Mouse (Mus musculus) adrenal gland, postnatal 36 days (tissue): ENCODE data around the gene Foxs1. TPM values are rescaled to one million over a fixed set of nuclear protein-coding genes. Genes with fewer than 3 reads are reported as not detected.
A peak's percentile ranks its signal among the peaks of the same experiment; 100 is the strongest.

ENCODE experiments used
- DNase-seq, 2 experiments: peaks; one replicate each; pipeline ENCODE4 v3.0.0; 2021; ENCODE audit warnings: mixed read lengths in 1 of 2
- total RNA-seq, 2 experiments: library from RNA; stranded (reverse); gene quantifications; 2 replicates each; pipeline ENCODE4 v1.2.3; 2021

Gene Foxs1
- total RNA-seq, 2 experiments from 2014 or later, result 2.7 to 2.8 TPM

DNA sequence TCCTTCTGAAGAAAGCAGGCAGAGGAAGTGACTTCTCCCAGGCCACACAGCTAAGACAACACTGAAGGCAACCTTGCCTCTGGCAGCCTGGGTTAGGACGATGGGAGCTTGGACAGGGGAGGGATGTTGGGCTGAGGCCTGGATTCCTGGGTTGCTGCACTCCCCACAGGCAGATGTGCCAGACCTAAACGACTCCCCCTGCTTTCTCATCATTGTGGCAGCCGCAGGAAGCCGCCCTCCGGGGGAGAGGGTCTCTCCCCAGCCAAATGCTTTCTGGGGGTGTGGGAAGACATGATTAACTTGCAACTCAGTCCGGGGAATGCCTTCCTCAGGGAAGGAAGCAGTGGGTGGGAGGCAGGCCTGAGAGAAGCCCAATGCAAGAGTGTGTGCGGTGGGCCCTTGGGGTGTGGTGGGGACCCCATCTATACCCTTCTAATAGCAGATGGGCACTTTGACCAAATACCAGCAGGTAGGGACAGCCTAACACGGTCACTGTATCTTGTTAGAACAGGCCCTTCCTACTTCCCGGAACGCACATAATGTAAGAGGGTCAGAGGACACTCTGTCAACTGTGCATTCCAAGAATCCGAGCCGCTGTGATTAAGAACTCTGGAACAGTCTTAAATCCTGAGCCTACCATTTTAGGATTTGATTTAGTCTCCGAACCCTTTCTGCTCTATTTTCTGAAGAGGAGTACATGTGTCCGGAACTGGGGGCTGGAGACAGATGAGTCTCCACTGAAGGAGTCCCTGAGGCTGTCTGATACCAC is 4.6 kb downstream of the Foxs1 start:
- DNase-seq, result no peak

DNA sequence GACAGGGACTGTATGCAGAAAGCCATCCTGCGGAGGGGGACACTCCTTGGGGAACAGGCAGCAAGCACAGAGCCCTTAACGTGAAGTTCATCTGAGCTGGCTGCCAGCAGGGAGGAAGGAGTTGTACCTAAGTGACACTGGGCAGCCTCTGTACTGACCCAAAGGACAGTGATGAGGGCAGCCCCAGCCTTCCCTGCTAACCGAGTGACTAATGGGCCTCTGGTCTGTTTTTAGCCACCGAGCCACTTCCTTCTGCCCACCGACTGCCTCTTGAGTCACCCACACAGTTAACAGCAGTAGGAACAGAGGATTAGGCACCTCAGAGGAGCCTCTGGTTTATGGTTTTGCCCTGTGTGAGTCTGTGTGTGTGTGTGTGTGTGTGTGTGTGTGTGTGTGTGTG is 5.6 kb downstream of the Foxs1 start:
- DNase-seq, result peak; percentile 56 to 67

DNA sequence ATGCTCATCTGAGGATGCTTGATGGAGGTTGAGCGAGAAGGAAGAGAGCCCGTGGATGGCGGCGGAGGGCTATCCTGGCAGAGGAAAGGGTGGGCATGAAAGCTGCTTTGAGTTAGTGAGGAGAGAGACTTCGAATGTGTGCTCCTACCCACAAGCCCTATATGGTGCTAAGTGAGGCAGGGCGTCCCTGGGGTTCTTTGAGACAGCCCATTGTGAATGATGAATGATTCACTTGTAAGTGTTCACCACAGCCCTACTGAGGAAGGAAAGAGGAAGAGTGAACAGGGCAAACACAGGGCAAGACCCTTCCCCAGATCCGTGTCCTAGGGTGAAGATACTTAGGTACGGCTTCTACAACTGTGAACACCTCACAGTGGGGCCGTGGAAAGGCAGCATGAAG is 6.1 kb downstream of the Foxs1 start:
- DNase-seq, result no peak

DNA sequence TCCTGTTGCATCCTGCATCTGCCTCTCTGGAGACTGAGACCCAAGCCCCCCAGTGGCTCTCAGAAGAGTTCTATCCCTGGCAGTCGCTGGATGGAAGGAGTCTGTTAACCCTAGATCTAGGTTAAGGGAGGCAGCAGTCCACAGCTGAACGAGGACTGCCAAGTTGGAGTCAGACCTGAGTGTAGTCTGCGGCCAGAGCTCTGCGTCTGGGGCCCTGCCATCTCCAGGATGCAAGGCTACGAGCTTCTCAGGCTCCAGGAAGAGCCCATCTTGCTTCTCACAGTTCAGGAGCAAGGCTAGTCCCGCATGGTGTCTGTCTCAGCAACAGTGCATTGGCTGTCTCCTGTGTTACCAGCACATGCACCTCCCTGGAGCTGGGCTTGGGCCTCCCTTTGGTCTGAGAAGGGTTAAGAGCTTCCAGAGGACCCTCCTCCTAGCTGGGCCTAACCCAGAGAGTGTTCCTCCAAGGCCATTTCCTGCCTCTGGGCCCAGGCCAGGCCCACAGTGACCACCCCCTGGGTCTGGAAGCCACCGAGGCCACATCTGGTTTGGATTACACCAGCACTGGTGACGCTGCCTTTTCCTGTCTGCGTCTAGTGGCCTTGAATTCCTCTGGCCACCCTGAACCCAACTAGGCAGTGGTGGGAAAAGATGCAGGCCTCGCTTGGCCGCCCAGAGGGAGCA is 7.7 kb downstream of the Foxs1 start:
- DNase-seq, result peak; percentile 83 to 90

DNA sequence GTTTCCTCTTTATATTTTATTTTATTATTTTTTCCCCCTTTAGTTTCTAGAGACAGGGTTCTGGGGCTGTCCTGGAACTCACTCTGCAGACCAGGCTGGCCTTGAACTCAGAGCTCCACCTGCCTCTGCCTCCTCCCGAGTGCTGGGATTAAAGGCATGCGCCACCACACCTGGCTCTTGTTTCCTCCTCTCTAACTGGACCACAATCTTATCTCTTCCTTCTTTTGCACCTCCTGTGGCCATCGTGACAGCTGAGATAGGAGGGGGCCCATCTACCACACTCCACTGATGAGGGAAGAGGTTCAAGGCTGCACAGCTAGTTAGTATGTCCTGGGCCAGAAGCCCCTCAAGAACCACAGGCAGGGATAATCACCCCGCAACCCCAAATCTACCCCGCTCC is 8.5 kb downstream of the Foxs1 start:
- DNase-seq, result no peak

DNA sequence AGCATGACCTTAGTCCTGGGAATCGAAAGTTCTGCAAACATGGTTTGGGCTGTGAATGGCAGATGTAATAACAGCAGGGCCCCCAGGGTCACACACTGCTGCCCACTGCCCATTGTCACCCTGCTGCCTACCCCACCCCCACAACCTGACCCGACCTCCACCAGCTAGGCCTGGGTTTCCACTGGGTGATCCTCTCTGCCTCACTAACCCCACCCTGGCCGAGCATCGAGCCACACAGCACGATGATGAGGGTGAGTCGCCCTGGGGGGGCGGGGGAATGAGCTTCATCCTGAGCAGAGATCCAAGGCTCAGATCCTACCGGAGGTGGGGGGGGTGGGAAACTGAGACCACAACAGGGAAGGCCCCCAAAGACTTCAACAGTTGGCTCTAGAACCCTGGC is 8.9 kb downstream of the Foxs1 start:
- DNase-seq, result peak in 1 of 2 experiments; percentile 45

DNA sequence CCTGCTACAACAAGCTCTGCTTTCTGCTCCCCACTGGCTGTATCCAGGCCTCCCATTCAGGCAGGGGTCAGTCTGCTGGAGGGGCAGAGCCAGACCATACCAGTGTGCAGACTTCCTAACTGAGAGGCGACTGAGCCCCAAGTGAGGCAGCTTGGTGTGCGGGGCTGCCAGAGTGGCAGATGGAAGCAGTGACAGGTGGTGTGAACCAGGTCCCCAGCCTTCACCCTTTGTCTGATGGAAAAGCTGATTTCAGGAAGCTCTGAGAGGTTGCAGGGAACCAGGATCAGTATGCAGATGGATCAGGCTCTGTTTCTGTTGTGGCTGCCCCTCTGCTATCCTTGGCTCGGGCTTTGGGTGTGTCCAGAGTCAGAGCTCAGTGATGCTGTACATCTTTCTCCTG is 9.4 kb downstream of the Foxs1 start:
- DNase-seq, result no peak

DNA sequence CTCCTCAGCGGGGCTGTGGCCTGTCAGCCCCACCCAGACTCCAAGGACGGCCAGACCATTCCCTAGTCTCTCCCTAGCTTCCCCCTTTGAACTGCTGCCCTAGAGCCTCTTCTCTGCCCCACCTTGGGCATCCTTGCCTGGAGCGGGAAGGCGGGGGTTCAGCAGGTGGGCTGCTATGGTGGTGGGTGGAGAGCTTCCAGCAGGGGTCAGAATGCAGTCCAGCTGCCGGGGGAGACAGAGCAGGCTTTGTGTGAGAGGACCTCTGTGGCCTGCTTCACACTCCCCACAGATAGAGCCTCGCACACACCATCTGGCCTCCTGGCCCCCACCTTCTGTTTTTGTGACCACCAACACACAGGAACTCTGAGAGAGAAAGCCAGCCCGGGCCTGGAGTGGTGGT is 10.6 kb downstream of the Foxs1 start:
- DNase-seq, result no peak

DNA sequence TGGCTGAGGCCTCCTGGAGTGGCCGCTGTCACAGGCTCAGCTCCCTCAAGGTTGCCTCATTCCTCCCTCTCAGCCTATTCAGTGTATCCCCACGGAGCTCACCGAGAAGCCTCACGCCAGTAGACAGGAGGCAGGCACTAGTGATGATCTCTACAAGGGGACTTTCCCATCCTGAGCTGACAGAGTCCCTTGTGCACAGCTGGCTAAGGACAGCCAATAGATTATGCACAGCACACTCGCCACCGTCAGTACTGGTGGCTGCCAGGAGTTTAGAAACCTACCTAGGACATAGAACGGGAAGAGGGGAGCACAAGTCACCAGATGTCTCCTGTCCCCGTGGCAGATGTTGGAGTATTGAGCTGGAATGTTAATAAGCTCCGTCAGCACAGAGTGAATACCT is 15.3 kb downstream of the Foxs1 start:
- DNase-seq, result no peak

DNA sequence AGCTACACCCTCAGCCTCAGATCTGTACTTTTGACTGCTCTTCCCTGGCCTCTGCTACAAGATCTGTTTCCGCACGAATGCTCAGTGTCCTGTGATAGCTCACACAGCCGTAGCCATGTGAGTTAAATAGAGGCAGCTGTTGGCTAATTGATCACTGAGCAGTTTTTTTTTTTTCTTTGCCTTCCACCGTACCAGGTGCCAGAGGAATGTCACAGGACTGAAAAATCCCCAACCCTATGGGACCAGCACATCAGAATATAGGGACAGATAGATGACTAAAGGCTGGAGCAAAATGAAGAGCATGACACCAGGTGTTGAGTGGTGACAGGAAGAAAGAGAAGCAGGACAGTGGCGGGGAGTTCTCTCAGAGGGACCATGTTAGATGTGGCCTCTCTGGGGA is 16.9 kb downstream of the Foxs1 start:
- DNase-seq, result no peak

DNA sequence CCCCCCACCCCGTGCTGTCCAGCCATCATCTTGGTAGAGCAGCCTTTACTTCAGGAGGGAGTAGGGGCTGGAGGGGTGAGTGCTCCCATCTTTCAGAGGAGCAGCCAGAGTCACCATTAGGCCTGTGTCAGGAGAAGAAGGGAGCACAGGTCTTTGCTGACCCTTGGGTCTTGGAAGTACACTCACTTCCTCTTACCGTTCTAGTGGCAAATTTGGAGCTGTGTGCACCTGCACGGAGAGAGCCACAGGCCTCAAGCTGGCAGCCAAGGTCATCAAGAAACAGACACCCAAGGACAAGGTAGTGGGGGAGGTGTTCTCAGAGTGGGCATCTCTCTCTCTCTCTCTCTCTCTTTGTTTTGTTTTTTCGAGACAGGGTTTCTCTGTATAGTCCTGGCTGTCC is 17.6 kb downstream of the Foxs1 start:
- DNase-seq, result no peak

DNA sequence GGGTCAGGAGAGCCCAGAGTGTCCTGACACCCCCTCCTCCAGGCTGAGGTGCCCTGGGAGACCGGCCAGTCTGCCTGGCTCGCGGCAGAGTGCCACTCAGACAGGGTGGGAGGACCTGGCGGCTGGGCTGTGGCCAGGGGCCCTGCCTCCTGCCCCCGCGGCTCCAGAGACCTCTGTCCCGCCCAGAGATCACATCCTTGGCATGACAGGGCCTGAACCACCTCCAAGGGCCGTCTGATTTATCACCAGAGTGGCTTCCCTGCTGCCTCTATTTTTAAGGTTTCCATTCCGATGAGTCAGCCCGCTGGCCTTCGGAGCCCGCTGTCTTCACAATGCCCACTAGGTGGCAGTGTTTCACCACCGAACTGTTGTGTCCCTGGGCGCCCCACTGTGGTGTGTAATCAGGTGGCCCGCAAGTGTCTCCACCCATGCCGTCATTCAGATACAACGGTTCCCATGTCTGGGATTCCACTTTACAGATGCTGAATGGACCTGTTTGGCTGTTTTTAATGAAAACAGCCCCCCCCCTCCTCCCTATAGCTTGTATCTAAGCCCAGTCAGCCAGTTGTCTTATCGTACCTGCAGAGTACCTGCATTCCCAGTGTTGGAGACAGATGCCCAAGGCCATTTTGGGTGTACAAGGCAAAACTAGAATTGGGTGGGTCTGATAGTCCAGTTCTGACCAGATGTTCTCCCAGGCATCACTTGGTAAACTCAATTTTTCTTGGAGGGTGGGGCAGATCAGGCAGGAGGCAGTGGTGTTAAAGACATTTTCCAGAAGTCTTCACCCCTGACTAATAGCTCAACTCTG is 18.5 kb downstream of the Foxs1 start:
- DNase-seq, result peak; percentile 89 to 93

DNA sequence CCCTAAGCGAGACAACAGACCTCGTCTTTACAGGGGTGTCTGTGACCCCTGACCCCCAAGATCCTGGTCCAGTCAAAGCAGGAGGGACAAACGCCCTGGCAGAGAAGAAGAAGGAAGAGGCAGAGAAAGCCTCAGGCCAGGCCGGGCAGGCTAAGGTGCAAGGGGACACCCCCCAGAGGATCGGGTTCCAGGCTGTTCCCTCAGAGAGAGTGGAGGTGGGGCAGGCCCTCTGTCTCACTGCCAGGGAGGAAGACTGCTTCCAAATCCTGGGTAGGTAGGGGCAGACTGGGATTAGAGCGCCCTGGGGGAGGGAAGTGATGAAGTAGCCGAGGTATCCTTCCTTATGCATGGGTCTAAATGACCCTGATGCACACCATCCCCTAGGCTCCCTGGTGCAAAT is 19.5 kb downstream of the Foxs1 start:
- DNase-seq, result no peak

DNA sequence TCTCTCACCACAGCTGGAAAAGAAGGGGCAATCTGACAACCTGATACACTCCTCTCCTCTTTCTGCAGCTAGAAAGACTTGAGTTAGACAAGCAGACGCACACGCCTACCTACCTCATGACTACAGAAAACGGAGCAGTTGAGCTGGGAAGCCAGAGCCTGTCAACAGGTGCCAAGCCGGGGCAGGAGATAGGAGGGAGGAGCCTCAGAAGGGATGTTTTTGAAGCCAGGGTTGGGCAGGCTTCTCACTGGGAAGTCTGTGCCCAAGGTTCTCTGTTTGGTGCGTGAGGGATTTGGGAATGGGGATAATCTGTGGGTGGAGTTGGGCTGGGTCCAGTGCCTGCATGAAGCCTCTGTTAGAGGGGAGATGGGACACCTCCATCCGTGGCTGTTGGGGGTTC is 21.6 kb downstream of the Foxs1 start:
- DNase-seq, result no peak

DNA sequence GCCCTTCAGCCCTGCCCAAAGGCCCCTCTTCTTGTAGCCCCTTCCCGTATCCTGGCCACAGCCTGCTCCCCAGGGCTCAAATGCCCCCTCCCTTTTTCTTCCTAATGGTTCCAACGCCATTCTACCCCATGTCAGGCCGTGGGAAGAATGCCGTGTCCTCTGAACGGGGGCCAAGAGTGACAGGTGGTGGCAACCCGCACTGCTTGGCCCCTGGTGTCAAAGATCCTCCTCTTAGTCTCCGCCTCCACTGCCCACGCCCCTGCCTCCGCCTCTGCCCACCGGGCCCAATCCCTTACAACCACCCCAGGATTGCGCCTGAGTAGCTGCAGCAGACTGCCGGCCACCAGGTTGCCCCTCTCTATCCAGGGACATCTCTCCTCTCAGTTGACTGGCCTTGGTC is 22.0 kb downstream of the Foxs1 start, which contains the start of gene Mylk2:
Mylk2 (plus strand) TSS at position 322 of the 400 bp plus-strand sequence.
- DNase-seq, result no peak

DNA sequence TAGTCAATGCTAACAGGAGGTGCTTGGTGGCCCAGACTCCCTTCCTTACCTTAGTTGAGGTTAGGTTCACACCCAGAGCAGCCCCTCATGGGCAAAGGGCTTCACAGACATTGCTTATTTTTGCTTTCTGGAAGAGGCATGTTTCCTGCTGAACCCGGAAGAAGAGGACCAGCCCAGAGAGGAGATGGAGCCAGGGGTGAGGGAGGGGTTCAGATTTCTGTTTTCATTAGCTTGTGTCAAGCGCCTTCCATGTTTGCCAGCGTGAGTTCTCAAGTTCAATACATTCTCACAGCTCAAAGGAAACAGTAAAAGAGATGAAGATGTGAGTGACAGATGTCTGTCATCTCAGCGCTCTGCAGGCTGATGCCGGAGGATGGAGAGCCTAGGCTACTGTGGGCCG is 23.2 kb downstream of the Foxs1 start:
- DNase-seq, result no peak

DNA sequence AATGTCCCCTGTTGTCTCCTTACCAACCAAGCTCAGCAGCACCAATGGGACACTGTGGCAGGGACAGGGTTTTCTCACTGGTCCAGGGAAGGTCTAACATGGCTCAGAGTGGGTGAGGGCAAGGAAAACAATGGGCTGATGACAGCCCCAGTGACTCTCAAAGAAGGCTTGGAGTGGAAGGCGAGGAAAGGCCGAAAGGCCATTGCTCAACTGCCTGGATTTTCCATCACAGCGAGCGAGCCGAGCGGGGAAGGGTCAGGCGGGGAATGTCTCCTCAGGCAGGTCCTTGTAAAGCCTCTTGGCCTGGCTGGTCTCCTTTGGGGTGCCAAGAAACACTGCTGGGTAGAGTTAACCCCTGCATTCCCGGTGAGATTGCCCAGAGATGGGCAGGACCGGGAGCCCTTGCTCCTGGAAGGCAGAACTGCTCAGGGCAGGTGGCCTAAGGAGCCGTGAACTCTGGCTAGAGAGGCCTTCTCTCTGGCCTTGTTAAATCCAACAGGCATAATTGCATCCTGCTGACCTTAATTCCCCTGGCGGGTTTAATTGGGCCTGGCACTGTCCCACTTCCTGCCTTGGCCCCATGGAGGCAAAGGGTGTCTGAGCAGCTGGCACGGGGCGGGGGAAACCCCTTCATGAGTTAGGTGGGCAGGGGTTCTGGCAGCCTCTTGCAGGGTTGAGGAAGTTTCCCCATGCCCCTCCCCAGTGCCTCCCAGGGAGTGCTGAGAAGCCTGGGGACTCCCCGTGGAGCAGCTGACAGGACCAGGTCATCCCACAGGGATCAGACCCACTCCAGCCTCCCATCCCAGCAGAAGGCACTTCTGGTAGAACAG is 25.7 kb downstream of the Foxs1 start:
- DNase-seq, result no peak

DNA sequence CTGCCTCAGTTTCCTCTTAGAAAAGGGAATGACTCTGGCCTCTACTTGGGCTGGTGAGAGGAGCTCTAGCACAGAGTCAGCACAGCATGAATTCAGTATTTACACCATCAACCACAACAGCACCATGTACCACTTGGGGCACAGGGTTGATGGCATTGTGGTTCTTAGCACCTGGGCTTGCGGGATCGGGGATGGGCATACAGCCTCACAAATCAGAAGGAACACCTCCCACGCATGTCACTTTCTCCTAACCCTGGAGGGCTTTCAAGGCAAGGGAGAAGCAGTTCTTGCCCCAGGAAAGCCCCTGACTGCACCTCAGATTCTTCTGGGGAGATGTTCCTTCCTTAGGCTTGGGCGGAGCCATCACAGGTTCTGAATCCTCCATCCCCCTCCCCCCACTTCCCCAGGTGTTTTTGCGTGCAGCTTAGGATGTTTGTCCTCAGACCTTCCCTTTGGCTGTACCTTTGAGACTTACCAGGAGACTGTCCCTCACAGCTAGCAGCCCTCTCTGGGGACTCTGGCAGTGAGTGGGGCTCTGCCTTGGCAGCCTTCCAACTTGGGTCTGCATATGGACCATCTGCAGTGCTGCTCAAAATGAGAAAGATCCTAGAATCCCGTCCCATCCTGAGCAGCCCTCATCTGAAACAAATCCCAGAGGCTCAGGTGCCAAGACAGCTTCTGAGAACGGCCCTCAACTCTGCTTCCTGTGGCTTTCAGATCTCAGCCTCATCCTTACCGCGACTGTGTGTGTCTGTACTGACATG is 26.6 kb downstream of the Foxs1 start:
- no peak for DNase-seq

DNA sequence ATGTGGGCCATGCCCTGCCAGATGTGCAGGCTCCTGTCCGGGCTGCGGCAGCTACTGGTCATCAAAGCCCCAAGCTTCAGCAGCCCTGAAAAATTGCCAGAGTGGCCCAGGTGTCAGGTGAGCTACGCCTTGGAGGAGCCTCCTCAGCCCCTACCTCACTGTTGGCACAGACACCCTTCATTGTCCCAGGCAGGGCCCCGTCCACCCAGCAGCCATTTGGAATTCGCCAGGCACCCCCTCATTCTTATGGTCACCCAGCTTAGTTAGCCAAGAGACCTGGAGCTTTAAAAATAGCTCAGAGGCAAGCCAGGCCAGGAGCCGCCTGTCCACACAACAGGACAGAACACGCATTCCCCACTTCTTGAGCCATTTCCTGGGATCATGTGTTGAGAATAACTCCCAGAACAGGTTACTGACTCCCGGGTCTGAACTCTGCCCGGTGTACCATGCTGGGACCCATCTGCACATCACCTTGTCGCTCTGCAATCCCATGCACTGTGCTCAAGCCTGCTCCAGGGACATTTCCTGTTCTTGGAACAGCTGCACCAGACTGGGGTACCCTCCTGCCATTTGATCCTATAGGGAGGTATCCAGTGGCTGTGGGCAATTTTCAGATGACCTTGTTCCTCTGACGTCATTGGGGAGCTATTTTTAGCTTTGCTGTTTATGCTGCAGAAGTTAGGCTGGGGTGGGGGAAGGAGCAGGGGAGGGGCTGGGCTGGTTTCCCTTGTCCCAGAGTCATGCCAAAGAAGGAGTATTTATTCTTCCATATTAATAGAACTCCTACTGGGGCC is 27.8 kb downstream of the Foxs1 start:
- no peak for DNase-seq

DNA sequence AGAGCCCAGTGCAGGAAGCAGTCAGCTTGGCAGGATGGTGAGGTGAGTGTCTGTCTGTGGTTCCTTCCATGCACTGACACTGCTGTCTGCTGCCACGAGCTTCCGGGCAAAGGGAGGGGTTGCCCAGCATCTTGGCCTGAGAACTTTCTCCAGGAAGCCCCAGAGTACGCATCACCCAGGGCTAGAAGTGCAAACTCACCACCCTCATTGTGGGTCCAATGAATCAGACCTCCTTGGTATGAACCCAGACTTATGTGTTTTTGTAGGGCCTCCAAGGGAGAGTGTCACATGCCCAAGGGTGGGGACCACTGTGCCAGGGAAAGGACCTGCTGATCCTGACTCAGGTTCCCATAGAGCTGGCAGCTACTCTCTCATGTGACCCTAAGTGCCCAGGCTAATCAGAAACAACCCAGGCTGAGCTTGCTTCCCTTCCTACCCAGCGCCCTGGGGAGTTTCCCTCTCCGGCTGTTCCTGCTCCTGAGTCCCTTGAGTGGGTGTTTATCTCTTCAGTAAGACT is 28.8 kb downstream of the Foxs1 start:
- DNase-seq, result no peak
